Mouse (Mus musculus) neural tube, embryonic 12.5 days (tissue): ENCODE results near the gene Rims1. TPM values are rescaled to one million over a fixed set of nuclear protein-coding genes. Genes with fewer than 3 reads are reported as not detected.

Source experiments
- ATAC-seq: fragments of 200-750 bp; cut with Nextera tagmentation; 2 replicates; pipeline ENCODE4 v1.8.0; 2017; ENCODE audit warnings: low read depth, mild to moderate bottlenecking, moderate TSS enrichment, moderate library complexity; ENCODE audit not compliant: low FRiP score
- H3K27ac ChIP-seq: fragments of 300-500 bp; sonication (generic); 2 replicates; pipeline ENCODE4 v1.5.1; 2016
- H3K27me3 ChIP-seq: fragments of 300-500 bp; sonication (generic); replicated peaks from 2 replicates; pipeline ENCODE4 v1.6.1; 2016; ENCODE audit warnings: mild to moderate bottlenecking
- H3K36me3 ChIP-seq: fragments of 300-500 bp; sonication (generic); 2 replicates; pipeline ENCODE4 v1.6.1; 2016; ENCODE audit warnings: mild to moderate bottlenecking
- H3K4me1 ChIP-seq: fragments of 300-500 bp; sonication (generic); 2 replicates; pipeline ENCODE4 v1.6.1; 2016
- H3K4me2 ChIP-seq: fragments of 300-500 bp; sonication (generic); replicated peaks from 2 replicates; pipeline ENCODE4 v1.6.1; 2016; ENCODE audit warnings: mild to moderate bottlenecking
- H3K4me3 ChIP-seq: fragments of 300-500 bp; sonication (generic); 2 replicates; pipeline ENCODE4 v1.5.1; 2016
- H3K9ac ChIP-seq: fragments of 300-500 bp; sonication (generic); 2 replicates; pipeline ENCODE4 v1.6.1; 2016; ENCODE audit warnings: mild to moderate bottlenecking
- H3K9me3 ChIP-seq: fragments of 300-500 bp; sonication (generic); 2 replicates; pipeline ENCODE4 v1.6.1; 2016; ENCODE audit warnings: mild to moderate bottlenecking
- WGBS: fragments of 180-500 bp; shearing (Covaris S2); methylation state at CpG from one replicate; pipeline ENCODE4 v1.1.7; 2016; 5-methylcytosine and 5-hydroxymethylcytosine counted together
- polyA plus RNA-seq: library from polyadenylated mRNA; unstranded; fragments of >200 nt; fragmentation: Nextera tagmentation; extraction: Ambion mirVana; gene quantifications from 2 replicates; pipeline ENCODE4 v1.2.1, GENCODE M21; 2016

Rims1 gene
- polyA plus RNA-seq, 1 experiment from 2014 or later = 6.9 TPM

- H3K4me1 ChIP-seq = no peaks in the 10 kb centered on the region
- no peaks in the 10 kb centered on the region for H3K9me3 ChIP-seq
- WGBS = 83% methylated on average over 5 of the region's 5 CpGs
- no peak overlapping the region for H3K4me2 ChIP-seq
- ATAC-seq = 0 out of 2 replicates have a peak, but pooled peaks have one; percentile 41
- no peak overlapping the region for H3K4me3 ChIP-seq
- H3K27ac ChIP-seq = no peak overlapping the region
- no peaks in the 10 kb centered on the region for H3K27me3 ChIP-seq
- H3K36me3 ChIP-seq = no peaks in the 10 kb centered on the region
- no peak overlapping the region for H3K9ac ChIP-seq
These were observed 43.0 kb downstream of the Rims1 start for GRCm38 (mm10) chr1:22762780-22763179.

DNA sequence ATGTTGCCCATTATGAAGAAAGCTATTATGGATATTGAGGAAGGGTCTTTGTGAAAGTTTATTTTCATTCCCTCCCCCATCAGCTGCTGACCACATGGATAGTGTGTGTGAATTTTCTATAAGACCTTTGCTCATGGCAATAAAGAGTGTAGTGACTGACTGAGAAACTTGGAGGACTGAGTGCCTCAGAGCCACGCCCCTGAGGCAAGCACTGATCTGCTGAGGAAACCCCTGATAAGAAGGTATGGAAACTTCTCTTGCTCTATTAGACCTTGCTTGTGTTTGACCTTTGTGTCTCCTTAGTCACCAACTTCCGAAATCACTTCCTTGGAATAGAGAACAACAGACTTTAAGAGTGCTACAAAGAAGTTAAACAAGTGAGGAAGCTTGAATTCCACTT is 55.3 kb downstream of the Rims1 start:
- no peaks in the 10 kb centered on the region for H3K9me3 ChIP-seq
- no peaks in the 10 kb centered on the region for H3K4me1 ChIP-seq
- no peak overlapping the region for H3K4me3 ChIP-seq
- H3K36me3 ChIP-seq = no peaks in the 10 kb centered on the region
- no peaks in the 10 kb centered on the region for H3K27me3 ChIP-seq
- 88% methylated on average over 2 of the region's 2 CpGs for WGBS
- no peak overlapping the region for H3K9ac ChIP-seq
- H3K27ac ChIP-seq = no peak overlapping the region
- no peak overlapping the region for H3K4me2 ChIP-seq
- ATAC-seq = no peak

GRCm38 (mm10) chr1:22744655-22745054 is 61.1 kb downstream of the Rims1 start:
- Histone ChIP-seq H3K27me3 (no peaks in the 10 kb centered on the region), H3K4me3 (no peak overlapping the region), H3K4me1 (no peaks in the 10 kb centered on the region), H3K27ac (no peak overlapping the region), H3K9me3 (no peaks in the 10 kb centered on the region), H3K9ac (no peak overlapping the region), H3K36me3 (no peaks in the 10 kb centered on the region), H3K4me2 (no peak overlapping the region)
- no peak for ATAC-seq
- 90% methylated on average over 5 of the region's 5 CpGs for WGBS

- H3K27me3 ChIP-seq = no peaks in the 10 kb centered on the region
- no peak overlapping the region for H3K9ac ChIP-seq
- H3K27ac ChIP-seq = no peak overlapping the region
- no peak overlapping the region for H3K4me3 ChIP-seq
- 94% methylated on average over 6 of the region's 6 CpGs for WGBS
- H3K9me3 ChIP-seq = no peaks in the 10 kb centered on the region
- no peak for ATAC-seq
- H3K4me2 ChIP-seq = no peak overlapping the region
- H3K36me3 ChIP-seq = no peaks in the 10 kb centered on the region
- no peaks in the 10 kb centered on the region for H3K4me1 ChIP-seq
These were observed 68.3 kb downstream of the Rims1 start for GRCm38 (mm10) chr1:22737491-22737890.

- no peak overlapping the region for H3K27ac ChIP-seq
- no peaks in the 10 kb centered on the region for H3K9me3 ChIP-seq
- H3K36me3 ChIP-seq = no peaks in the 10 kb centered on the region
- no peak overlapping the region for H3K4me3 ChIP-seq
- H3K4me2 ChIP-seq = no peak overlapping the region
- WGBS = 88% methylated on average over 2 of the region's 2 CpGs
- no peak for ATAC-seq
- H3K4me1 ChIP-seq = no peaks in the 10 kb centered on the region
- H3K27me3 ChIP-seq = no peaks in the 10 kb centered on the region
- H3K9ac ChIP-seq = no peak overlapping the region
These were observed 71.4 kb downstream of the Rims1 start for GRCm38 (mm10) chr1:22734429-22734828.

DNA sequence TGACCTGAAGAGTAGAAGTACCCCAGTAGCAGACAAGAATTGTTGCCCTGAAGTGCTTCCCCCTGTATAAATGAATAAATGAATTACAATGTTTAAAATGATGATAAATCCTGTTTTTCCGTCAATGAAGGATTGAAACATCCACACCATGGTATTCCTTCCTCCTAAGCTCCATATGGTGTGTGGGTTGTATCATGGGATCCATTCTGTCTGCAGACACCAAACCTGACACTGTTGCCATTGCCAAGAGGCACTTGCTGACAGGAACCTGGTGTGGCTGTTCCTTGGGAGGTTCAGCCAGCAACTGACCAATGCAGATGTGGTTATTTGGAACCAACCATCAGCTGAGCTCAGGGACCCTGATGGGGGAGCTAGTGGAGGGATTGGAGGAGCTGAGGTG is 72.5 kb downstream of the Rims1 start:
- Histone ChIP-seq H3K9ac (no peak overlapping the region), H3K4me2 (no peak overlapping the region), H3K9me3 (no peaks in the 10 kb centered on the region), H3K27ac (no peak overlapping the region), H3K27me3 (no peaks in the 10 kb centered on the region), H3K4me1 (no peaks in the 10 kb centered on the region), H3K36me3 (no peaks in the 10 kb centered on the region), H3K4me3 (no peak overlapping the region)
- no peak for ATAC-seq
- WGBS = 86% methylated on average over 1 of the region's 1 CpGs

DNA sequence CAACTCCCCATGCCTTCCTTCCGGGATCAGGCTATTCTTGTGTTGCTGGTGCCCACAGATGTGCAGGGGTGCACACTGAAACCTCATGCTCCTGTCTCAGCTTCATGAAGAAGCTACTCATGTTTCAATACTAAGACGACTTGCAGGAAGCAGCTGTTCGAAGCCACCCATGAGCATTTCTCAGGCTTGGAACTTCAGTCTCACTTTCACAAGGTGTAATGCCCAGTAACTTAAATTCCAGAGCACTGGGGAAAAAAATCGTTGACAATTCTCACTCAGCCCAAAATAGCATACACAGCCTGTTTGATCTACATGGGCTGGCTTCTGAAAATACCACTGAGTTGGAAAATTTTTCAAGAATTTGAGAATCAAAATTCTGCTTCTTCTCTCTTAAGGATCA is 77.6 kb downstream of the Rims1 start:
- Histone ChIP-seq H3K9me3 (no peaks in the 10 kb centered on the region), H3K36me3 (no peaks in the 10 kb centered on the region), H3K4me3 (no peak overlapping the region), H3K4me1 (no peaks in the 10 kb centered on the region), H3K9ac (no peak overlapping the region), H3K27ac (no peak overlapping the region), H3K4me2 (no peak overlapping the region), H3K27me3 (no peaks in the 10 kb centered on the region)
- WGBS = 78% methylated on average over 4 of the region's 4 CpGs
- ATAC-seq = no peak

DNA sequence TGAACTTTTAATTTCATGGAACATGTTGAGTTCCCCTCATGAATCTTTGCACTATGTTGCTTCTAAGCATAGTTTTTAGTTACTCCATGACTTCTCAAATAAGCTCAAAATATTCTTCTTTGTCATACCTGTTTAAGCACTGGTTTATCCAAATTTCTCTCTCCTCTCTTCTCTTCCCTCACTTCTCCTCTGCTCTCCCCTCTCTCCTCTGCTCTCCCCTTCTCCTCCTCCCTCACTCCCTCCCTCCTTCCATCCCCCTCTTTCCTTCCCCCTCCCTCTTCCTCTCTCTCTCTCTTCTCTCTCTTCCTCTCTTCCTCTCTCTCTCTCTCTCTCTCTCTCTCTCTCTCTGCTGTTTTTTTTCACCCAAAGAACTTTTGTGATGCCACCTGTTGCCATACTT is 84.1 kb downstream of the Rims1 start:
- ATAC-seq = no peak
- H3K4me2 ChIP-seq = no peak overlapping the region
- H3K36me3 ChIP-seq = no peaks in the 10 kb centered on the region
- H3K27ac ChIP-seq = no peak overlapping the region
- no peaks in the 10 kb centered on the region for H3K9me3 ChIP-seq
- no peaks in the 10 kb centered on the region for H3K4me1 ChIP-seq
- H3K9ac ChIP-seq = no peak overlapping the region
- no peaks in the 10 kb centered on the region for H3K27me3 ChIP-seq
- no peak overlapping the region for H3K4me3 ChIP-seq

DNA sequence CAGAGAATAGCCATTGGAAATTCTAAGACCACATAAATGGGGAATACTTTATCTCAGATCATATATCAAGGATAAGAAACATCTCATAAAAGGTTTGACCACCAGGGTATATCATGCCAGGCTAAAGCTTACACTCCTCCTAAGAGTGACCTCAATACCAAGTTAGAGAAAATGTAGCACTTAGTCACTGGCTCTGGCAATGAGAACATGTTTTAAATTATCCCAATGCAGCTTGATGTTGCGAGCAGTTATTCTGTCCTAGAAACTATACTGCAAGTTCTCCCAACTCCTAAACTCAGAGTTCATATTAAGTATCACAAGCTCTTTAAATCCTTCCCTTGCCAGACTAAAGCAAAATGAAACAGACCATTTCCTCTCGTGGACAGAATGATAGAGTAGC is 85.1 kb downstream of the Rims1 start:
- H3K9ac ChIP-seq = no peak overlapping the region
- H3K27ac ChIP-seq = no peak overlapping the region
- no peak overlapping the region for H3K4me3 ChIP-seq
- WGBS = 77% methylated on average over 2 of the region's 2 CpGs
- no peaks in the 10 kb centered on the region for H3K9me3 ChIP-seq
- no peaks in the 10 kb centered on the region for H3K27me3 ChIP-seq
- ATAC-seq = no peak
- H3K36me3 ChIP-seq = no peaks in the 10 kb centered on the region
- H3K4me1 ChIP-seq = no peaks in the 10 kb centered on the region
- H3K4me2 ChIP-seq = no peak overlapping the region

- no peak overlapping the region for H3K4me2 ChIP-seq
- no peak overlapping the region for H3K27ac ChIP-seq
- no peaks in the 10 kb centered on the region for H3K36me3 ChIP-seq
- 58% methylated on average over 2 of the region's 2 CpGs for WGBS
- no peak overlapping the region for H3K9ac ChIP-seq
- no peak for ATAC-seq
- H3K4me3 ChIP-seq = no peak overlapping the region
- no peaks in the 10 kb centered on the region for H3K4me1 ChIP-seq
- H3K9me3 ChIP-seq = no peaks in the 10 kb centered on the region
- H3K27me3 ChIP-seq = no peaks in the 10 kb centered on the region
These were observed 96.3 kb downstream of the Rims1 start for GRCm38 (mm10) chr1:22709461-22709860.

- H3K4me2 ChIP-seq = no peak overlapping the region
- ATAC-seq = no peak
- H3K4me3 ChIP-seq = no peak overlapping the region
- no peaks in the 10 kb centered on the region for H3K4me1 ChIP-seq
- no peaks in the 10 kb centered on the region for H3K9me3 ChIP-seq
- no peaks in the 10 kb centered on the region for H3K27me3 ChIP-seq
- 60% methylated on average over 1 of the region's 1 CpGs for whole genome bisulfite sequencing
- no peaks in the 10 kb centered on the region for H3K36me3 ChIP-seq
- H3K9ac ChIP-seq = no peak overlapping the region
- no peak overlapping the region for H3K27ac ChIP-seq
These were observed 110.7 kb downstream of the Rims1 start for GRCm38 (mm10) chr1:22695046-22695445.

DNA sequence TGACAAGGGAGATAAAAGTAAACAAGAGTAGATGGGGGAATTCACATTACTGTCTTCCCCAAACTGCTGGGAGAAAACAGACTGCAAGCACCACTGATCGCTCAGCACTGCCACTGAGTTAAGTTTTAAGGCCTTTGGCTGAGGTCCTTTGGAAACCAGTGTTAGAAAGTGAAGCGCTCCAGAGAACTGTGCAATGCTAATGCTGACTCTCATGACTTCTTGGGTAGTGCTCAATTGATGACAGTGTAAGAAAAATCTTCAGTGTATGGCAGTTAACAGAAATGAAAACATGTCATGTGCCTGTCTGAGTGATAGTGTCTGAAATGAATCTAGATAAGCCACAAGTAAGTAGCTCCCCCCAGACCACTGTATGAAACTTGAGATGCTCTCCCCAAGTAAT is 111.3 kb downstream of the Rims1 start:
- Histone ChIP-seq H3K27me3 (no peaks in the 10 kb centered on the region), H3K9ac (no peak overlapping the region), H3K36me3 (no peaks in the 10 kb centered on the region), H3K4me3 (no peak overlapping the region), H3K4me1 (no peaks in the 10 kb centered on the region), H3K9me3 (no peaks in the 10 kb centered on the region), H3K4me2 (no peak overlapping the region), H3K27ac (no peak overlapping the region)
- no peak for ATAC-seq
- 93% methylated on average over 2 of the region's 2 CpGs for WGBS

GRCm38 (mm10) chr1:22683455-22683854 is 122.3 kb downstream of the Rims1 start:
- H3K27ac ChIP-seq = no peak overlapping the region
- no peak overlapping the region for H3K9ac ChIP-seq
- no peak for ATAC-seq
- H3K4me1 ChIP-seq = no peaks in the 10 kb centered on the region
- H3K27me3 ChIP-seq = no peaks in the 10 kb centered on the region
- H3K36me3 ChIP-seq = no peaks in the 10 kb centered on the region
- 86% methylated on average over 4 of the region's 4 CpGs for WGBS
- H3K4me3 ChIP-seq = no peak overlapping the region
- H3K9me3 ChIP-seq = no peaks in the 10 kb centered on the region
- H3K4me2 ChIP-seq = no peak overlapping the region

DNA sequence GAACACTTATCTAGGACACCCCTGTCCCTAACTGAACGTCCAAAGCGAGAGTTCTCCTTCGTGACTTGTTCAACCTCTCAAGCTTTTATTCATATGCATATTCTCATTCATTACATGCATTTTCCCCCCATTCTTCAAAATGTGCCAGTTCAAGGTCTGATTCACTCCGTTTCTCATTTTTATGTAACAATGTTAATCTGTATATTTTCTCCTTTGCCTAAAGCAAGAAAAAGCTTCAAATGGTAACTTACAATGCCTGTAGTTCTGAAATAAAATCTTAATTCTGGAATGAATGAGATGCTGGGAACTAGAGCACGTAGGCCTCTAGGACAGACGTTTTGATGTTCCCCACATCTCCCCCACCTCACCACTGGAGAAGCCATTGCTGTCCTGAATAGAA is 141.6 kb downstream of the Rims1 start:
- no peaks in the 10 kb centered on the region for H3K36me3 ChIP-seq
- H3K27ac ChIP-seq = no peak overlapping the region
- no peaks in the 10 kb centered on the region for H3K27me3 ChIP-seq
- no peaks in the 10 kb centered on the region for H3K9me3 ChIP-seq
- no peak overlapping the region for H3K4me3 ChIP-seq
- 85% methylated on average over 6 of the region's 6 CpGs for WGBS
- ATAC-seq = no peak
- no peak overlapping the region for H3K4me2 ChIP-seq
- no peaks in the 10 kb centered on the region for H3K4me1 ChIP-seq
- no peak overlapping the region for H3K9ac ChIP-seq
